In genomic region chr16:24624335-24624734, GRCm38 (mm10) we compare ENCODE assay signal across 11 mouse cellular contexts.
A peak's percentile ranks its signal among the peaks of the same experiment; 100 is the strongest.
DNase-seq lines count a peak whose midpoint lies in the region; ATAC-seq and TF ChIP-seq lines count a peak whose summit lies in the region.
"Had no signal": no experiment of that assay in that cellular context is flagged by ENCODE, and none has a peak within 500 bp of the region (broad histone marks: within the 10 kb centered on the region; RNA-seq: fewer than 3 reads in every experiment).

No protein-coding gene starts in this region.

- no peak overlapping the region for H3K9ac ChIP-seq in liver, adult 2 months (ENCODE audit: low read depth, low read length)
- H3K9ac ChIP-seq in liver, embryonic 11.5 days (ENCODE audit: low read depth, low read length) = no peak overlapping the region
- H3K9ac ChIP-seq in forebrain, embryonic 15.5 days (replicated peaks) = no peak overlapping the region
- H3K9ac ChIP-seq in midbrain, postnatal 0 days (replicated peaks; ENCODE audit: low read length, poor library complexity, severe bottlenecking) = no peak overlapping the region
- H3K9ac ChIP-seq: lung, embryonic 14.5 days; neural tube, embryonic 12.5 days had no signal

- H3K4me2 ChIP-seq in liver, embryonic 11.5 days = no peak overlapping the region
- no peak overlapping the region for H3K4me2 ChIP-seq in forebrain, embryonic 15.5 days (replicated peaks)
- peak overlapping the region; percentile 15; the same call in 1 of the 2 replicates for H3K4me2 ChIP-seq in midbrain, postnatal 0 days (ENCODE audit: low read depth, low read length, poor library complexity, severe bottlenecking)
- H3K4me2 ChIP-seq: lung, embryonic 14.5 days; neural tube, embryonic 12.5 days had no signal

- H3K9me3 ChIP-seq in liver, embryonic 11.5 days (ENCODE audit: control insufficient read depth, low read length) = no peaks in the 10 kb centered on the region
- no peaks in the 10 kb centered on the region for H3K9me3 ChIP-seq in forebrain, embryonic 15.5 days
- no peaks in the 10 kb centered on the region for H3K9me3 ChIP-seq in midbrain, postnatal 0 days (ENCODE audit: low read length)
- H3K9me3 ChIP-seq: neural tube, embryonic 12.5 days had no signal

- H3K27me3 ChIP-seq in liver, adult 2 months (ENCODE audit: control insufficient read depth, insufficient read depth, low read length) = no peaks in the 10 kb centered on the region
- H3K27me3 ChIP-seq in liver, embryonic 11.5 days (replicated peaks; ENCODE audit: control insufficient read depth, insufficient read depth, low read length) = no peaks in the 10 kb centered on the region
- no peaks in the 10 kb centered on the region for H3K27me3 ChIP-seq in forebrain, embryonic 15.5 days
- no peaks in the 10 kb centered on the region for H3K27me3 ChIP-seq in midbrain, postnatal 0 days (ENCODE audit: insufficient read depth, low read length)
- no peaks in the 10 kb centered on the region for H3K27me3 ChIP-seq in kidney, adult 2 months (replicated peaks; ENCODE audit: control insufficient read depth, insufficient read depth, low read length)
- H3K27me3 ChIP-seq: neural tube, embryonic 12.5 days; Patski had no signal

- no peaks in the 10 kb centered on the region; the same call in 1 of the 2 replicates for H3K79me2 ChIP-seq in liver, adult 2 months (ENCODE audit: control insufficient read depth, insufficient read depth, low read length)

- TF ChIP-seq POLR2A in liver, adult 2 months (IDR thresholded peaks at IDR 0.05; ENCODE audit: extremely low read depth, insufficient read depth, low read length) = no peak
- no peak for TF ChIP-seq POLR2A in bone marrow macrophage, adult 2 months (IDR thresholded peaks at IDR 0.05; ENCODE audit: borderline replicate concordance, low read depth, low read length)
- TF ChIP-seq POLR2A in kidney, adult 2 months (IDR thresholded peaks at IDR 0.05; ENCODE audit: low read depth, low read length) = no peak

- H3K4me3 ChIP-seq in liver, adult 2 months (ENCODE audit: insufficient read depth, low read depth, low read length) = no peak overlapping the region
- no peak overlapping the region for H3K4me3 ChIP-seq in liver, embryonic 11.5 days (ENCODE audit: low read depth, low read length)
- H3K4me3 ChIP-seq in bone marrow macrophage, adult 2 months (ENCODE audit: insufficient read depth, low read length) = peak overlapping the region; percentile 45
- H3K4me3 ChIP-seq in forebrain, embryonic 15.5 days = no peak overlapping the region
- no peak overlapping the region for H3K4me3 ChIP-seq in midbrain, postnatal 0 days (ENCODE audit: low read depth, low read length)
- H3K4me3 ChIP-seq in kidney, adult 2 months (ENCODE audit: insufficient read depth, low read depth, low read length) = no peak overlapping the region
- H3K4me3 ChIP-seq: neural tube, embryonic 12.5 days had no signal

- no peak for ATAC-seq in liver, embryonic 11.5 days (replicated peaks; ENCODE audit: low FRiP score)
- peak; percentile 67 for ATAC-seq in forebrain, embryonic 15.5 days (replicated peaks)
- ATAC-seq in midbrain, postnatal 0 days (ENCODE audit: low FRiP score) = no peak
- ATAC-seq: Patski had no signal

- H3K36me3 ChIP-seq in liver, adult 2 months (ENCODE audit: control insufficient read depth, insufficient read depth, low read length) = no peaks in the 10 kb centered on the region
- H3K36me3 ChIP-seq in liver, embryonic 11.5 days (ENCODE audit: control insufficient read depth, insufficient read depth, low read length) = no peaks in the 10 kb centered on the region
- no peaks in the 10 kb centered on the region for H3K36me3 ChIP-seq in forebrain, embryonic 15.5 days
- H3K36me3 ChIP-seq in midbrain, postnatal 0 days (ENCODE audit: insufficient read depth, low read length) = no peaks in the 10 kb centered on the region
- H3K36me3 ChIP-seq in kidney, adult 2 months (ENCODE audit: control insufficient read depth, insufficient read depth, low read length) = no peaks in the 10 kb centered on the region; the same call in 1 of the 2 replicates
- H3K36me3 ChIP-seq: neural tube, embryonic 12.5 days had no signal

- DNase-seq in liver, adult 2 months (ENCODE audit: extremely low read depth, low read depth, low spot score) = peak; percentile 41
- no peak for DNase-seq in liver, embryonic 11.5 days (ENCODE audit: low spot score)
- DNase-seq in midbrain, postnatal 0 days (ENCODE audit: low spot score) = peak; percentile 24
- DNase-seq in adrenal gland, adult 2 months = no peak
- no peak for DNase-seq in kidney, adult 2 months
- DNase-seq in lung, postnatal 14 days = no peak
- DNase-seq: lung, embryonic 14.5 days had no signal

- no peak overlapping the region for H3K27ac ChIP-seq in liver, adult 2 months (replicated peaks; ENCODE audit: insufficient read depth, low read depth, low read length)
- no peak overlapping the region for H3K27ac ChIP-seq in liver, embryonic 11.5 days (ENCODE audit: low read depth, low read length)
- peak overlapping the region; percentile 90 for H3K27ac ChIP-seq in bone marrow macrophage, adult 2 months (ENCODE audit: insufficient read depth, low read depth, low read length)
- peak overlapping the region; percentile 24; the same call in 1 of the 2 replicates for H3K27ac ChIP-seq in forebrain, embryonic 15.5 days (replicated peaks)
- H3K27ac ChIP-seq in midbrain, postnatal 0 days (ENCODE audit: low read depth, low read length) = no peak overlapping the region
- H3K27ac ChIP-seq in kidney, adult 2 months (ENCODE audit: insufficient read depth, low read depth, low read length) = no peak overlapping the region
- H3K27ac ChIP-seq: neural tube, embryonic 12.5 days had no signal

- H3K4me1 ChIP-seq in liver, adult 2 months (ENCODE audit: control insufficient read depth, insufficient read depth, low read length) = peaks cover 20% of the 10 kb centered on the region
- H3K4me1 ChIP-seq in liver, embryonic 11.5 days (replicated peaks; ENCODE audit: control insufficient read depth, insufficient read depth, low read length) = no peaks in the 10 kb centered on the region
- peaks cover 50% of the 10 kb centered on the region for H3K4me1 ChIP-seq in bone marrow macrophage, adult 2 months (ENCODE audit: control insufficient read depth, insufficient read depth, low read length)
- H3K4me1 ChIP-seq in forebrain, embryonic 15.5 days = peaks cover 13% of the 10 kb centered on the region
- H3K4me1 ChIP-seq in midbrain, postnatal 0 days (ENCODE audit: insufficient read depth, low read length) = peaks cover 10% of the 10 kb centered on the region; the same call in 1 of the 2 replicates
- H3K4me1 ChIP-seq in kidney, adult 2 months (ENCODE audit: control insufficient read depth, insufficient read depth, low read length) = peaks cover 8% of the 10 kb centered on the region

- no peak for TF ChIP-seq CTCF in liver, adult 2 months (IDR thresholded peaks at IDR 0.05; ENCODE audit: low read depth, low read length)
- no peak for TF ChIP-seq CTCF in bone marrow macrophage, adult 2 months (IDR thresholded peaks at IDR 0.05; ENCODE audit: low read depth, low read length)
- TF ChIP-seq CTCF in midbrain, postnatal 0 days (IDR thresholded peaks at IDR 0.05) = no peak
- TF ChIP-seq CTCF in kidney, adult 2 months (conservative IDR thresholded peaks at IDR 0.05; ENCODE audit: insufficient read depth, insufficient read length, low read depth, low read length) = no peak

- 89% methylated on average over 5 of the region's 5 CpGs for WGBS in liver, adult 2 months
- WGBS in liver, embryonic 11.5 days = 69% methylated on average over 5 of the region's 5 CpGs
- 28% methylated on average over 5 of the region's 5 CpGs for WGBS in forebrain, embryonic 15.5 days
- 11% methylated on average over 5 of the region's 5 CpGs for WGBS in midbrain, postnatal 0 days
- WGBS in kidney, adult 2 months = 86% methylated on average over 5 of the region's 5 CpGs

Comparison
In these comparisons a context has a peak if more than half of its experiments do, and no peak if none do; other contexts are left out.
1. DNase-seq: peak in liver, adult 2 months (single experiment) and midbrain, postnatal 0 days (single experiment); none in liver, embryonic 11.5 days (single experiment), adrenal gland, adult 2 months (single experiment), kidney, adult 2 months (single experiment) and lung, postnatal 14 days (single experiment).
2. H3K27ac ChIP-seq: peak in bone marrow macrophage, adult 2 months (single experiment) and forebrain, embryonic 15.5 days (single experiment); none in liver, adult 2 months (single experiment), liver, embryonic 11.5 days (single experiment), midbrain, postnatal 0 days (single experiment) and kidney, adult 2 months (single experiment).